ENCODE assay signal across 8 mouse cellular contexts in the genomic region with DNA sequence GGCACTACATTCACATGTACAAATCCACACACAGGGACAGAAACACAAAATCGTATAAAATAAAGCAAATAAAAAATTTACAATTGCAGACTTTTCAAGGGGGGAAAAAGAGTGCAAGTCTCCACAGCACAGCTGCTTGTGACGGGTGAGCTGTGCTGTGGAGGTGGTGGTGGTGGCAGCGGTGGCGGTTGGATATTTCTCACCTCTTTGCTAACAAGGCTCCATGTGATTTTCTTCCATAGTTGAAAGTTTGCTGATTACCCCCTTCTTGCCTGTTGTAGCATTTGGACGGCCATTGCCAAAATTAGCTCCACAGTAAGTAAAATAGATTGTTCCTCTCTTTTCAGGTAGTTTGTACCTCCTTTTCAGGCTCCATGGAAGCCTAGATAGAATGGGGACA. TPM values are rescaled to one million over a fixed set of nuclear protein-coding genes. Genes with fewer than 3 reads are reported as not detected.
DNase-seq lines count a peak whose midpoint lies in the region; ATAC-seq and TF ChIP-seq lines count a peak whose summit lies in the region.

Casc3 (plus strand) TSS at position 301 of the 400 bp plus-strand sequence.

- H3K4me2 ChIP-seq in midbrain, embryonic 13.5 days (replicated peaks): no peak within 1 kb of the TSS

- TF ChIP-seq POLR2A in bone marrow macrophage, adult 2 months (IDR thresholded peaks at IDR 0.05; ENCODE audit: borderline replicate concordance, low read depth, low read length): no peak

- H3K27me3 ChIP-seq in midbrain, embryonic 13.5 days: no peaks in the 10 kb centered on the region

- peaks cover 80% of the 10 kb centered on the region for H3K36me3 ChIP-seq in midbrain, embryonic 13.5 days

- WGBS in midbrain, embryonic 13.5 days: 94% methylated on average over 5 of the region's 5 CpGs

- no peak for TF ChIP-seq CTCF in bone marrow macrophage, adult 2 months (IDR thresholded peaks at IDR 0.05; ENCODE audit: low read depth, low read length)

- H3K9ac ChIP-seq in midbrain, embryonic 13.5 days (replicated peaks): no peak within 1 kb of the TSS

- no peak for ATAC-seq in granulocyte monocyte progenitor cell, adult 5-6 weeks (replicated peaks; ENCODE audit: poor library complexity, severe bottlenecking)
- no peak for ATAC-seq in midbrain, embryonic 13.5 days

- H3K4me1 ChIP-seq in bone marrow macrophage, adult 2 months (ENCODE audit: control insufficient read depth, insufficient read depth, low read length): peaks cover 11% of the 10 kb centered on the region
- H3K4me1 ChIP-seq in midbrain, embryonic 13.5 days (replicated peaks): peaks cover 19% of the 10 kb centered on the region

- H3K4me3 ChIP-seq in bone marrow macrophage, adult 2 months (ENCODE audit: insufficient read depth, low read length): no peak within 1 kb of the TSS
- no peak within 1 kb of the TSS for H3K4me3 ChIP-seq in midbrain, embryonic 13.5 days (replicated peaks)

- H3K27ac ChIP-seq in bone marrow macrophage, adult 2 months (ENCODE audit: insufficient read depth, low read depth, low read length): no peak within 1 kb of the TSS
- no peak within 1 kb of the TSS for H3K27ac ChIP-seq in midbrain, embryonic 13.5 days

- H3K9me3 ChIP-seq in midbrain, embryonic 13.5 days: no peaks in the 10 kb centered on the region

- DNase-seq in layer of hippocampus, adult 8-10 months (ENCODE audit: low spot score in 2 of 2): no peak
- DNase-seq in layer of hippocampus, adult 9-10 months (ENCODE audit: low spot score): no peak
- no peak for DNase-seq in layer of hippocampus, postnatal 10 days (ENCODE audit: low spot score in 2 of 2)
- DNase-seq in ovary, postnatal 14 days (ENCODE audit: low spot score): no peak
- DNase-seq in MN1 (ENCODE audit: low spot score): no peak

RNA-seq across cellular contexts. Expression of gene Casc3, which starts in this region (rescaled TPM):
- 10 to 100 TPM; 50.5 to 64.9 (median 59.4) TPM for total RNA-seq in layer of hippocampus, adult 8-10 months (2022)
- polyA plus RNA-seq in bone marrow macrophage, adult 2 months (2012; ENCODE audit: insufficient read depth, insufficient read length, missing spikeins): 37.9 and 40.1 TPM in 2 replicates
- total RNA-seq in granulocyte monocyte progenitor cell, adult 5-6 weeks (2014; fragmentation: Nextera tagmentation): 46.1 and 46.7 TPM in 2 replicates
- total RNA-seq in granulocyte monocyte progenitor cell, adult 5-6 weeks (2017): 13.6 and 31.8 TPM in 2 replicates
- total RNA-seq in layer of hippocampus, postnatal 10 days (2021): 10 to 100 TPM; 65.8 to 66.3 TPM
- 52.6 and 57.6 TPM in 2 replicates for polyA plus RNA-seq in midbrain, embryonic 13.5 days (2015; fragmentation: Nextera tagmentation; extraction: Ambion mirVana)
